Mouse (Mus musculus): ENCODE data around the gene Ilf2. TPM values are rescaled to one million over a fixed set of nuclear protein-coding genes. Genes with fewer than 3 reads are reported as not detected.
A peak's percentile ranks its signal among the peaks of the same experiment; 100 is the strongest.

Ilf2 gene
- polyA plus RNA-seq, 1 experiment from 2014 or later: 27.6 TPM

GRCm38 (mm10) chr3:90459727-90460126 lies 16.2 kb upstream of the Ilf2 start:
- Histone ChIP-seq H3K4me1 (ENCODE audit: insufficient read depth) (no peaks in the 10 kb centered on the region; the same call in 1 of the 2 replicates), H3K9me3 (ENCODE audit: low read length) (no peaks in the 10 kb centered on the region), H3K36me3 (replicated peaks; ENCODE audit: insufficient read depth, low read length) (no peaks in the 10 kb centered on the region), H3K27ac (ENCODE audit: low read depth) (no peak overlapping the region), H3K27me3 (ENCODE audit: insufficient read depth, low read length) (peaks cover 16% of the 10 kb centered on the region), H3K9ac (replicated peaks) (no peak overlapping the region), H3K4me3 (ENCODE audit: low read depth, low read length) (no peak overlapping the region), H3K4me2 (ENCODE audit: low read depth, low read length) (no peak overlapping the region)
- TF ChIP-seq CTCF (IDR thresholded peaks at IDR 0.05; ENCODE audit: low read depth): no peak
- TF ChIP-seq EP300 (IDR thresholded peaks at IDR 0.05; ENCODE audit: low read depth): no peak
- no peak for ATAC-seq
- DNase-seq: no peak
- 87% methylated on average over 9 of the region's 9 CpGs for WGBS (ENCODE audit: insufficient replicate concordance)

- 57% methylated on average over 5 of the region's 5 CpGs for WGBS (ENCODE audit: insufficient replicate concordance)
- no peak overlapping the region for H3K27ac ChIP-seq (ENCODE audit: low read depth)
- H3K4me1 ChIP-seq (ENCODE audit: insufficient read depth): peaks cover 5% of the 10 kb centered on the region
- DNase-seq (no peak), ATAC-seq (no peak)
- H3K9ac ChIP-seq (replicated peaks): no peak overlapping the region
- H3K4me2 ChIP-seq (ENCODE audit: low read depth, low read length): no peak overlapping the region
- no peaks in the 10 kb centered on the region for H3K9me3 ChIP-seq (ENCODE audit: low read length)
- no peaks in the 10 kb centered on the region for H3K36me3 ChIP-seq (replicated peaks; ENCODE audit: insufficient read depth, low read length)
- H3K4me3 ChIP-seq (ENCODE audit: low read depth, low read length): no peak overlapping the region
- H3K27me3 ChIP-seq (ENCODE audit: insufficient read depth, low read length): peaks cover 22% of the 10 kb centered on the region
- no peak for TF ChIP-seq EP300 (IDR thresholded peaks at IDR 0.05; ENCODE audit: low read depth)
- no peak for TF ChIP-seq CTCF (IDR thresholded peaks at IDR 0.05; ENCODE audit: low read depth)
Measured at GRCm38 (mm10) chr3:90460315-90460714, 15.6 kb upstream of the Ilf2 start.

DNA sequence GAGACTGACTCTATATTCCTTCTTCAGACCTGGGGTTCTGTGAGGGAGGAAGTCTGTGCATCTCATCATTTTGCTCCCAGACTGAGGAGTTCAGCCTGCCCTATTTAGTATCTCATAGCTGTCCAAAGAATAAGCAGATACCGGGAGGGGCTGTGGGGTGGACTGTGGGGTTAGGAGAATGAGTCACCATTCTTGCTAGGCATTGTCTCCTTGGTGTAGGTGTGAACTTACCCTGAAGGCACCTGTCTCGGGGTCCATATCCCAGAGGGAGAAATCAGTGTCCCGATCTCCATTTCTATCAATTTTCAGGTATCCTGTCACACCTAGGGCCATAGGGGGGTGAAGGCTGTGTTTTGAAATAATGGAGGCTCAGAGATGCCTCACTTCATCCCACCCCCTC lies 14.0 kb upstream of the Ilf2 start:
- no peak overlapping the region for H3K4me3 ChIP-seq (ENCODE audit: low read depth, low read length)
- no peak for TF ChIP-seq CTCF (IDR thresholded peaks at IDR 0.05; ENCODE audit: low read depth)
- no peak for TF ChIP-seq EP300 (IDR thresholded peaks at IDR 0.05; ENCODE audit: low read depth)
- H3K4me2 ChIP-seq (ENCODE audit: low read depth, low read length): no peak overlapping the region
- 80% methylated on average over 3 of the region's 3 CpGs for WGBS (ENCODE audit: insufficient replicate concordance)
- H3K27ac ChIP-seq (ENCODE audit: low read depth): no peak overlapping the region
- H3K36me3 ChIP-seq (replicated peaks; ENCODE audit: insufficient read depth, low read length): no peaks in the 10 kb centered on the region
- no peak for DNase-seq
- H3K9ac ChIP-seq (replicated peaks): no peak overlapping the region
- peaks cover 34% of the 10 kb centered on the region for H3K27me3 ChIP-seq (ENCODE audit: insufficient read depth, low read length)
- H3K9me3 ChIP-seq (ENCODE audit: low read length): no peaks in the 10 kb centered on the region
- ATAC-seq: no peak
- peaks cover 11% of the 10 kb centered on the region for H3K4me1 ChIP-seq (ENCODE audit: insufficient read depth)

GRCm38 (mm10) chr3:90462579-90462978 lies 13.3 kb upstream of the Ilf2 start:
- no peaks in the 10 kb centered on the region for H3K36me3 ChIP-seq (replicated peaks; ENCODE audit: insufficient read depth, low read length)
- TF ChIP-seq CTCF (IDR thresholded peaks at IDR 0.05; ENCODE audit: low read depth): no peak
- 31% methylated on average over 7 of the region's 7 CpGs for WGBS (ENCODE audit: insufficient replicate concordance)
- H3K27ac ChIP-seq (ENCODE audit: low read depth): no peak overlapping the region
- peaks cover 11% of the 10 kb centered on the region for H3K4me1 ChIP-seq (ENCODE audit: insufficient read depth)
- no peak overlapping the region for H3K4me2 ChIP-seq (ENCODE audit: low read depth, low read length)
- no peak overlapping the region for H3K4me3 ChIP-seq (ENCODE audit: low read depth, low read length)
- DNase-seq (no peak), ATAC-seq (no peak)
- no peaks in the 10 kb centered on the region for H3K9me3 ChIP-seq (ENCODE audit: low read length)
- H3K9ac ChIP-seq (replicated peaks): no peak overlapping the region
- H3K27me3 ChIP-seq (ENCODE audit: insufficient read depth, low read length): peaks cover 34% of the 10 kb centered on the region

GRCm38 (mm10) chr3:90464552-90465080 lies 11.3 kb upstream of the Ilf2 start:
- no peak for DNase-seq

DNA sequence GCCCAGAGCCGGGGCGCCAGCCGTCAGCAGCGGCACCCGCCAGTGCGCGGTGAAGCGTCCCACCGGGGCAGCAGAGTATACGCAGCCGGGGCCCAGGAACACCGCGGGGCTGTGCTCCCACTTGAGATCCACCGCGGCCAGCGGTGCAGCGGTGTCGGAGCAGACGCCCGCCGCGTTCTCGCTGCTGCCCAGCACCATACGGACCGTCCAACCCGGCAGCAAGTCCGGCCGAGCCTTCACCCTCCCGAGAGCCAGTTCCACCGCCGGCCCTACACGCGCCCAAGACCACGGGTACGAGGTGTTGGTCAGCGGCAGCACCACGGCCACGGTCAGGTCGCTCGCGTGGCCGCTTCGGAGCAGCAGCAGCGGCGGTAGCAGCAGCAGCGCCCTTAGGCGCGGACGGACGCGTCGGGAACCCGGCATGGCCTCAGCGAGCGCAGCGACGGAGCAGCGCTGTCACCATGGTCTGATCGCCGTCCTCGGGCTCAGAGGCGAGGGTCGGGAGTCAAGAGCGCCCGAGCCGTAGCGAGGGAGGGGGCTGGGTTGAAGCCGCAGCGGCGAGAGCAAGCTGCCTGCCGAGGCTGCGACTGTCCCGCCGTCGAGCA lies 10.7 kb upstream of the Ilf2 start:
- H3K9me3 ChIP-seq (ENCODE audit: low read length): no peaks in the 10 kb centered on the region
- DNase-seq (peak; percentile 34), ATAC-seq (peak; percentile 37)
- WGBS (ENCODE audit: insufficient replicate concordance): under 1% methylated on average over 75 of the region's 75 CpGs
- H3K9ac ChIP-seq (replicated peaks): peak overlapping the region; percentile 59
- H3K4me1 ChIP-seq (ENCODE audit: insufficient read depth): peaks cover 11% of the 10 kb centered on the region
- peaks cover 34% of the 10 kb centered on the region for H3K27me3 ChIP-seq (ENCODE audit: insufficient read depth, low read length)
- H3K4me2 ChIP-seq (ENCODE audit: low read depth, low read length): peak overlapping the region; percentile 86
- peak overlapping the region; percentile 55; the same call in 1 of the 2 replicates for H3K27ac ChIP-seq (ENCODE audit: low read depth)
- H3K4me3 ChIP-seq (ENCODE audit: low read depth, low read length): peak overlapping the region; percentile 58
- TF ChIP-seq CTCF (IDR thresholded peaks at IDR 0.05; ENCODE audit: low read depth) (no peak), EP300 (IDR thresholded peaks at IDR 0.05; ENCODE audit: low read depth) (no peak)
- no peaks in the 10 kb centered on the region for H3K36me3 ChIP-seq (replicated peaks; ENCODE audit: insufficient read depth, low read length)

More at GRCm38 (mm10) chr3:90464552-90465080, 11.3 kb upstream of the Ilf2 start:
- peak overlapping the region; percentile 86 for H3K4me2 ChIP-seq (ENCODE audit: low read depth, low read length)
- no peaks in the 10 kb centered on the region for H3K36me3 ChIP-seq (replicated peaks; ENCODE audit: insufficient read depth, low read length)
- no peaks in the 10 kb centered on the region for H3K9me3 ChIP-seq (ENCODE audit: low read length)
- H3K27ac ChIP-seq (ENCODE audit: low read depth): no peak overlapping the region
- ATAC-seq: peak; percentile 9; the same call in 1 of the 2 replicates
- WGBS (ENCODE audit: insufficient replicate concordance): 18% methylated on average over 37 of the region's 37 CpGs
- H3K9ac ChIP-seq (replicated peaks): peak overlapping the region; percentile 59
- H3K4me3 ChIP-seq (ENCODE audit: low read depth, low read length): peak overlapping the region; percentile 58
- TF ChIP-seq EP300 (IDR thresholded peaks at IDR 0.05; ENCODE audit: low read depth) (no peak), CTCF (IDR thresholded peaks at IDR 0.05; ENCODE audit: low read depth) (no peak)
- H3K4me1 ChIP-seq (ENCODE audit: insufficient read depth): peaks cover 11% of the 10 kb centered on the region
- peaks cover 34% of the 10 kb centered on the region for H3K27me3 ChIP-seq (ENCODE audit: insufficient read depth, low read length)

Data from liver, postnatal 0 days (tissue).